Mouse (Mus musculus) embryo, embryonic 11.5 days (tissue): ENCODE measurements around the gene Gps1.
"Not testable (repeated sequence)": the region's sequence is repeated elsewhere in the genome, so short reads cannot be mapped to it uniquely, and the experiment has no call there.

ENCODE experiments used
- DNase-seq: peaks from one replicate; pipeline ENCODE4 v3.0.0-alpha.2; 2012; ENCODE audit warnings: low read depth, low spot score

Gps1 gene

DNA sequence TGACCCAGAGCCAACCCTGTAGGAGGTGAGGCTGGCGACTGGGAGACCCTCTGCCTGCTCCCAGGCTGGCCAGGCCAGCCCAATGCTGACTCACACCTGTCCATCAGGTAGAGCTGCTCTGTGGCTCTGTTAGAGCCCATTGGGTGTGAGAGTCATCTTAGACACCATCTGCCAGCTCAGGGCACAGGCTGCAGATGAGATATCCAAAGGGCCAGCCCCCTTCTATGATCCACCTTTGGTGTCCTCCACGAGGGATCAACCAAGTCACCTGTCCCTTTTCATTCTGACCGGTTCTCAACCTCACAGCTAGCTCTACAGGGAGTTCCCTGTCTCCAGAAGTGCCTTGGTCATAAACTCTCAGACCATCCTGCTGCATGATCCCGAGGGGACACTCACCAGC lies 38.2 kb downstream of the Gps1 start:
- DNase-seq, result no peak

GRCm38 (mm10) chr11:120822831-120823550 lies 38.9 kb downstream of the Gps1 start:
- no peak for DNase-seq

DNA sequence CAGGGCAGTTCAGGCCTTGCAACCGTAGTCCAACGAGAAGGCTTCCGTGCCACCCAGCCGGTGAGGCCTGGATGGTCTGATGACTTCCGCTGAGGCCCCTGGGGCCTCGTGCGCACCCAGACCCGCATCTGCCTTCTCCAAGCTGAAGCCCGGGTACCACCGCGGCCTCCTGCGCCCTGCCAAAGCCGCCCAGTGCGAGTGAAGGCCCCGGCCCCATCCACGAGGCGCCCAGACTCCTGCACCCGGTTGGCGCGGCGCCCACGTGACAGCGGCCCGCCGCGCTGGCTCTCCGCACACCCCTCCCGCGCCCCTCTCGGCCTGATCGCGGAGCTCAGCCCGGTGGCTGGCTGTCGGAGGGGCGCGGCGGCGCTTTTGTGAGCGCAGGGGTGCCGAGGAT lies 39.5 kb downstream of the Gps1 start:
- peak; percentile 49 for DNase-seq

GRCm38 (mm10) chr11:120823956-120824786 lies 40.1 kb downstream of the Gps1 start, which contains the start of gene Fasn:
Gene Fasn, minus strand, starts transcription at chr11:120824547.
- peak; percentile 97 for DNase-seq

GRCm38 (mm10) chr11:120824787-120825288 lies 40.8 kb downstream of the Gps1 start:
- DNase-seq, result no peak

- no peak for DNase-seq
These were observed 41.3 kb downstream of the Gps1 start for GRCm38 (mm10) chr11:120825289-120825863.

DNA sequence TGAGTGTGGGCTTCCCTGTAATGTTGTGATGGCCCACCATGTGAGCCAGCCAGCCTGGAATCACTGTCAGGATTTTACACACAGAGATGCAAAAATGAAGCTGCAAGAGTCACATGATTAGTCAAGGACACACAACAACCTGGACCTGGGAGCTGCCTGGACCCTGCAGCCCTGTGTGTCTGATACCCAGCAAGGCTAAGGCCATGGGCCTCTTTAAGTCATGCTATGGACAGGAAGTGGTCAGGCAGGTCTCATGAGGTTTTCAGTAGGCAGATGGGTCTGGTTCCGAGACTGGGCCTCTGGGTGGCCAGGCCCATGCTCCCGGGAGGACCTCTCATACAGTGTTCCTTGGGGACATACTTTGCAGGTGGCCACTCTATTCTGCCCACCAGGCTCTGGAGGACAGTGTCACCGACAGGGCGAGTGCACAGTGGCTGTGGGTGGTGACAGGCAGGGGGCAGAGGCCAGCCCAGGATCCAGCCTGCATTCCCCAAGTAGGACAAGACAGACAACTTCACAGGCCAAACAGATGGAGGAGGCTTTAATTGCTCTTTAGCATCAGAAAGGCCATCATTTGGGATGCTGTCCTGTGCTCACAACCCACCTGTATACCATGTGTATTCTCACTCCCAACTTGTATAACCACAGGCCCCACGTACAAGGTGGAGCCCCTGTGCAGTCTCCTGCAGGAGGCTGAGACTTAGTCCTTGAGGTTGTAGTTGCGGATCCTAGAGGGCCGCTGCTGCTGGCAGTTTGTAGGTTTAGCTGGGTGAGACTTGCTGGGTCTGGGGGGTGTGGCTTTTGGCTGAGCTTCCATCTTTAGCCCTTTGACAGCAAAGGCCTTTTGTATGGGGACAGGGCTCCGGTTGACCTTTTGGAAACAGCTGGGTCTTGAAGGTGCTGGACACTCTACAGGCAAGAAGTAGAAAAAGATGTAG lies 42.2 kb downstream of the Gps1 start:
- DNase-seq, result no peak

DNA sequence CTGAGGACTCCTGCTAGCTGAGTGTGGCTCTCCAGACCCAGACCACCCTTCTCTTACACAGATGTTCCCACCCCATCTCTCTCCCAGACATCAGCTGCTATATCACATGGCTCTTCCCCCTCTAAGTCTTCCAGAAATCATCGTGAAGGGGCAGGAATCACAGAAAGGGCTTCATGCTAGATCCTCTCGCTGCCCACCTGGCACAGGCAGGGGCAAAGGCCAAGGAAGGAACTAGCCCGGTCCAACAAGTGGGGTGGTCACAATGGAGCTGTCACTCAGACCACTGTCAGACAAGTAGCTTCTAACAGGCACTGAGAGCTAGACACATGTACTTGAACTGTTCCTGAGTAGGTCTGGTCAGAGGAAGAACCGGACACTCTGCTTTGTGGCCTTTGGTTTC lies 44.3 kb downstream of the Gps1 start:
- DNase-seq, result no peak

- no peak for DNase-seq
These were observed 45.9 kb downstream of the Gps1 start for GRCm38 (mm10) chr11:120829757-120830532.

GRCm38 (mm10) chr11:120830686-120831085 lies 46.6 kb downstream of the Gps1 start:
- DNase-seq, result no peak

GRCm38 (mm10) chr11:120831659-120832440 lies 47.8 kb downstream of the Gps1 start:
- DNase-seq, result no peak

DNA sequence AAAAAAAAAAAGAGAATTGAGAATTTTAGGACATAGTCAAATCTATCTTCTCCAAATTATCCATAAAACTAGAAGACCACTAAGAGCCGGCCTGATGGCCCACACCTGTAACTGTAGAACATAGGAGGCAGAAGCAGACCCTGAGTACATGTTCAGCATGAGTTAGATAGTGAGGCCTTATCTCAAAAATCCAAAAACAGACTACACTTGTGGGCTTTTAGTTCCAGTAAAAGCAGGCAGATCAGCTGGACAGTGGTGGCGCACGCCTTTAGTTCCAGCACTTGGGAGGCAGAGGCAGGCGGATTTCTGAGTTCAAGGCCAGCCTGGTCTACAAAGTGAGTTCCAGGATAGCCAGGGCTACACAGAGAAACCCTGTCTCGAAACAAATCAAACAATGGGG lies 48.9 kb downstream of the Gps1 start:
- DNase-seq, result not testable (repeated sequence)

GRCm38 (mm10) chr11:120833555-120834280 lies 49.6 kb downstream of the Gps1 start:
- no peak for DNase-seq
